Mouse (Mus musculus): ENCODE data around the gene Commd1.

The Commd1 gene

GRCm38 (mm10) chr11:22981984-22982757 lies at the start of gene Commd1, which contains the start of gene Gm28048:
Gene Commd1 (minus strand): TSS chr11:22982382.
Gene Gm28048 (minus strand): TSS chr11:22982090.
- DNase-seq (ENCODE audit: low spot score), result peak; percentile 91

- DNase-seq (ENCODE audit: low spot score), result no peak
These were observed 47.2 kb upstream of the Commd1 start for GRCm38 (mm10) chr11:23029399-23029798.

- no peak for DNase-seq (ENCODE audit: low spot score)
These were observed 46.8 kb upstream of the Commd1 start for GRCm38 (mm10) chr11:23028957-23029356.

- DNase-seq (ENCODE audit: low spot score), result no peak
These were observed 42.0 kb upstream of the Commd1 start for GRCm38 (mm10) chr11:23024169-23024568.

- no peak for DNase-seq (ENCODE audit: low spot score)
These were observed 41.0 kb upstream of the Commd1 start for GRCm38 (mm10) chr11:23023155-23023554.

- no peak for DNase-seq (ENCODE audit: low spot score)
These were observed 38.7 kb upstream of the Commd1 start for GRCm38 (mm10) chr11:23020841-23021240.

- DNase-seq (ENCODE audit: low spot score), result no peak
These were observed 38.1 kb upstream of the Commd1 start for GRCm38 (mm10) chr11:23020116-23020770.

- no peak for DNase-seq (ENCODE audit: low spot score)
These were observed 35.8 kb upstream of the Commd1 start for GRCm38 (mm10) chr11:23017943-23018342.

GRCm38 (mm10) chr11:23014996-23015395 lies 32.8 kb upstream of the Commd1 start:
- DNase-seq (ENCODE audit: low spot score), result no peak

GRCm38 (mm10) chr11:23013580-23014294 lies 31.6 kb upstream of the Commd1 start:
- DNase-seq (ENCODE audit: low spot score), result no peak

GRCm38 (mm10) chr11:23013096-23013495 lies 30.9 kb upstream of the Commd1 start:
- DNase-seq (ENCODE audit: low spot score), result no peak

- DNase-seq (ENCODE audit: low spot score), result no peak
These were observed 26.6 kb upstream of the Commd1 start for GRCm38 (mm10) chr11:23008824-23009200.

- peak; percentile 59 for DNase-seq (ENCODE audit: low spot score)
These were observed 26.1 kb upstream of the Commd1 start for GRCm38 (mm10) chr11:23008181-23008823.

- DNase-seq (ENCODE audit: low spot score), result peak; percentile 97
These were observed 25.4 kb upstream of the Commd1 start, which contains the start of gene Fam161a for GRCm38 (mm10) chr11:23007481-23008180. Gene Fam161a (plus strand): TSS chr11:23007531.

GRCm38 (mm10) chr11:23007166-23007480 lies 24.9 kb upstream of the Commd1 start:
- DNase-seq (ENCODE audit: low spot score), result no peak

GRCm38 (mm10) chr11:23005276-23005675 lies 23.1 kb upstream of the Commd1 start:
- DNase-seq (ENCODE audit: low spot score), result no peak

- DNase-seq (ENCODE audit: low spot score), result no peak
These were observed 16.1 kb upstream of the Commd1 start for GRCm38 (mm10) chr11:22998308-22998707.

- DNase-seq (ENCODE audit: low spot score), result no peak
These were observed 13.3 kb upstream of the Commd1 start for GRCm38 (mm10) chr11:22995461-22995860.

GRCm38 (mm10) chr11:22994271-22994670 lies 12.1 kb upstream of the Commd1 start:
- DNase-seq (ENCODE audit: low spot score), result no peak

- no peak for DNase-seq (ENCODE audit: low spot score)
These were observed 9.1 kb upstream of the Commd1 start for GRCm38 (mm10) chr11:22991218-22991835.

- DNase-seq (ENCODE audit: low spot score), result peak; percentile 73
These were observed 8.4 kb upstream of the Commd1 start, which contains the start of gene Cct4 for GRCm38 (mm10) chr11:22990393-22991126. Gene Cct4 (plus strand): TSS chr11:22990519.
